Comparison of ENCODE assay signal across 15 mouse cellular contexts in the genomic region with DNA sequence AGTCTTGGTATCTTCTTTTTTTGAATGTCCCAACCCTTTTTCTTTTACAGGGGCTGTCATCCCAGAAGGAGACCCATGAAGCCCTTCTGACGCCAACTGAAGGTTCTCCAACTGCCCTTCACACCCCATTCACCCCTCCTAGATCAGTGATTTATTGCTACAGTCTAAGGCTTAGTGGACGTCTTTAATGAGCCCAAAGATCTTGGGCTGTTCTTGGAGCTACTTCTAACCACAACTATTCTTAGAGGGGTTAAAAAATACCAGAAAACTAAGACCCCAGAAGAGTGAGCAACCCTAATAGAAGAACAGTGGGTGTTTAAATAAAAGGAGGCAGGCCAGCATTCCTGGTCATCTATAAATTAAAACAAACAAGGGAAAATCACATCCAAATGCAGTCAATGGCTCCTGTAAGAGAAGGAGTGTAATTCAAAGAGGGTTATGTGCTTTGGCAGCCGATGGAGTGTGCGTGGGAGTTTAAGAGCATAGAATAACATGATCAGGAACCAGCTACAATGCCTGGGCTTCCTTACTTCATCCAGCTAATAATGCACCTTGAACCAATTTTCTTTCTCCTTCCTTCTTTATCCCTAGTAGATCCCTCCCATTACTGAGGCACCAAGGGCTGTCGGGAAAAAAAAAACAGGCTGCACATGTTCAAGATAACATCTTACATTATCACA.
"Had no signal": no experiment of that assay in that cellular context is flagged by ENCODE, and none has a peak within 500 bp of the region (broad histone marks: within the 10 kb centered on the region; RNA-seq: fewer than 3 reads in every experiment).

No protein-coding gene starts in this region.

- H3K36me3 ChIP-seq: liver, embryonic 13.5 days; lung, embryonic 15.5 days; midbrain, embryonic 12.5 days; neural tube, embryonic 15.5 days had no signal

- H3K4me2 ChIP-seq: liver, embryonic 13.5 days; lung, embryonic 15.5 days; midbrain, embryonic 12.5 days; neural tube, embryonic 15.5 days had no signal

- H3K4me3 ChIP-seq: layer of hippocampus, adult 2 months; liver, embryonic 13.5 days; lung, embryonic 15.5 days; midbrain, embryonic 12.5 days; neural tube, embryonic 15.5 days had no signal

- ATAC-seq: inflammation-experienced regulatory T-cells, adult 6 months; intestine, postnatal 0 days; liver, postnatal 0 days; midbrain, embryonic 16.5 days had no signal

- H3K4me1 ChIP-seq: liver, embryonic 13.5 days; midbrain, embryonic 12.5 days had no signal

- H3K27me3 ChIP-seq: liver, embryonic 13.5 days; lung, embryonic 15.5 days; midbrain, embryonic 12.5 days; neural tube, embryonic 15.5 days had no signal

- H3K27ac ChIP-seq: layer of hippocampus, adult 2 months; liver, embryonic 13.5 days; lung, embryonic 15.5 days; midbrain, embryonic 12.5 days; neural tube, embryonic 15.5 days; stomach, postnatal 0 days had no signal

- DNase-seq: kidney, postnatal 10 days; liver; liver, embryonic 13.5 days; liver, postnatal 0 days; lung, postnatal 14 days; thymus, adult 18-20 months; thymus, postnatal 14 days had no signal

- H3K9me3 ChIP-seq: liver, embryonic 13.5 days; lung, embryonic 15.5 days; midbrain, embryonic 12.5 days; neural tube, embryonic 15.5 days had no signal

- H3K9ac ChIP-seq: liver, embryonic 13.5 days; liver, postnatal 0 days; lung, embryonic 15.5 days; midbrain, embryonic 12.5 days; neural tube, embryonic 15.5 days had no signal
